Mouse (Mus musculus): ENCODE data around the gene Ltbp2. TPM values are rescaled to one million over a fixed set of nuclear protein-coding genes. Genes with fewer than 3 reads are reported as not detected.

The Ltbp2 gene
- polyA plus RNA-seq, 2 experiments: 5.2 to 12.3 TPM

DNA sequence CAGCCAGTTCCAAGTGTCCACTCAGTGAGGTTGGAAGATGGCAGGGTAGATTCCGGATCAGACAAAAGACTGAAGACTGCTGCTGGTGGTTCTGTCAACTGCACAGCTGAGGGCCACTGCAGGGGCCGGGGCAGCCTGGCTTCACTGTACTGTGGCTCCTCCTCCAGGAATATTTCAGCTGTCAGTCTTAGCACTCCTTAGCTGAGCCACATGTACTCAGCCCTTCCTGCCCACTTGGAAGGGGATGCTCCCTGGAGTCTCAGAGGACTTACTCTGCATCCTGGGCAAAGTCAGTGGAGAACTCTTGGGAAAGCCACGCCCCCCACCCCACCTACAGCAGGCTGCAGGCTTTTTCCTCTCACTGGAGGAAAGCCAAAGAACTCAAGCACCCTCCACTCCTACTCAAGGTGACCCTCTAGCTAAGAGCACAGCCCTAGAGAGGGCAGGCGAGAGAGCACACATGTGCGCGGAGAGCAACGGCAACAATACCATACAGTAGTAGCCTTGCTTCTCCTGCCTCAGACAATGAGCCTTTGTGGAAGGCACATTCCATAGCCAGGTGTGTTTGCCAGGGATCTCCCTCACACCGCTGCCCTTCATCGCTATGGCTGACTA is 71.0 kb downstream of the Ltbp2 start:
- DNase-seq (ENCODE audit: low spot score) (no peak), ATAC-seq (ENCODE audit: low FRiP score, low read depth) (0 out of 2 replicates have a peak, but pooled peaks have one; percentile 19)
- Histone ChIP-seq H3K9ac (ENCODE audit: low read depth, low read length, severe bottlenecking) (no peak overlapping the region), H3K4me2 (replicated peaks; ENCODE audit: low read depth, low read length, severe bottlenecking) (no peak overlapping the region), H3K36me3 (ENCODE audit: control insufficient read depth, insufficient read depth, low read length) (no peaks in the 10 kb centered on the region), H3K27ac (replicated peaks; ENCODE audit: low read depth, low read length) (no peak overlapping the region), H3K4me1 (ENCODE audit: control insufficient read depth, insufficient read depth, low read length) (peaks cover 9% of the 10 kb centered on the region; the same call in 1 of the 2 replicates), H3K4me3 (replicated peaks; ENCODE audit: low read length) (no peak overlapping the region), H3K27me3 (ENCODE audit: control insufficient read depth, insufficient read depth, low read length) (no peaks in the 10 kb centered on the region), H3K9me3 (ENCODE audit: control insufficient read depth, low read length) (no peaks in the 10 kb centered on the region)
- WGBS: 64% methylated on average over 9 of the region's 9 CpGs
- TF ChIP-seq POLR2A (IDR thresholded peaks at IDR 0.05; ENCODE audit: borderline replicate concordance, extremely low read depth, insufficient read depth, insufficient read length): no peak

- Histone ChIP-seq H3K4me2 (replicated peaks; ENCODE audit: low read depth, low read length, severe bottlenecking) (no peak overlapping the region), H3K4me3 (replicated peaks; ENCODE audit: low read length) (no peak overlapping the region), H3K9ac (ENCODE audit: low read depth, low read length, severe bottlenecking) (no peak overlapping the region), H3K9me3 (ENCODE audit: control insufficient read depth, low read length) (no peaks in the 10 kb centered on the region), H3K27me3 (ENCODE audit: control insufficient read depth, insufficient read depth, low read length) (no peaks in the 10 kb centered on the region), H3K36me3 (ENCODE audit: control insufficient read depth, insufficient read depth, low read length) (no peaks in the 10 kb centered on the region), H3K4me1 (ENCODE audit: control insufficient read depth, insufficient read depth, low read length) (peaks cover 9% of the 10 kb centered on the region; the same call in 1 of the 2 replicates), H3K27ac (replicated peaks; ENCODE audit: low read depth, low read length) (no peak overlapping the region)
- no peak for TF ChIP-seq POLR2A (IDR thresholded peaks at IDR 0.05; ENCODE audit: borderline replicate concordance, extremely low read depth, insufficient read depth, insufficient read length)
- DNase-seq (ENCODE audit: low spot score): no peak
- ATAC-seq (ENCODE audit: low FRiP score, low read depth): no peak
- WGBS: 80% methylated on average over 3 of the region's 3 CpGs
Observed at GRCm38 (mm10) chr12:84802625-84803024, 73.7 kb downstream of the Ltbp2 start.

- H3K27me3 ChIP-seq (ENCODE audit: control insufficient read depth, insufficient read depth, low read length): no peaks in the 10 kb centered on the region
- H3K9ac ChIP-seq (ENCODE audit: low read depth, low read length, severe bottlenecking): no peak overlapping the region
- H3K27ac ChIP-seq (replicated peaks; ENCODE audit: low read depth, low read length): no peak overlapping the region
- peaks cover 9% of the 10 kb centered on the region; the same call in 1 of the 2 replicates for H3K4me1 ChIP-seq (ENCODE audit: control insufficient read depth, insufficient read depth, low read length)
- no peak overlapping the region for H3K4me3 ChIP-seq (replicated peaks; ENCODE audit: low read length)
- no peak overlapping the region for H3K4me2 ChIP-seq (replicated peaks; ENCODE audit: low read depth, low read length, severe bottlenecking)
- no peak for DNase-seq (ENCODE audit: low spot score)
- no peaks in the 10 kb centered on the region for H3K36me3 ChIP-seq (ENCODE audit: control insufficient read depth, insufficient read depth, low read length)
- TF ChIP-seq POLR2A (IDR thresholded peaks at IDR 0.05; ENCODE audit: borderline replicate concordance, extremely low read depth, insufficient read depth, insufficient read length): no peak
- no peaks in the 10 kb centered on the region for H3K9me3 ChIP-seq (ENCODE audit: control insufficient read depth, low read length)
- no peak for ATAC-seq (ENCODE audit: low FRiP score, low read depth)
- 84% methylated on average over 13 of the region's 13 CpGs for WGBS
Observed at GRCm38 (mm10) chr12:84801532-84802110, 74.7 kb downstream of the Ltbp2 start.

- 60% methylated on average over 4 of the region's 4 CpGs for WGBS
- ATAC-seq (ENCODE audit: low FRiP score, low read depth) (no peak), DNase-seq (ENCODE audit: low spot score) (peak; percentile 46)
- Histone ChIP-seq H3K27ac (replicated peaks; ENCODE audit: low read depth, low read length) (no peak overlapping the region), H3K9me3 (ENCODE audit: control insufficient read depth, low read length) (no peaks in the 10 kb centered on the region), H3K4me3 (replicated peaks; ENCODE audit: low read length) (no peak overlapping the region), H3K4me1 (ENCODE audit: control insufficient read depth, insufficient read depth, low read length) (peaks cover 5% of the 10 kb centered on the region; the same call in 1 of the 2 replicates), H3K9ac (ENCODE audit: low read depth, low read length, severe bottlenecking) (no peak overlapping the region), H3K4me2 (replicated peaks; ENCODE audit: low read depth, low read length, severe bottlenecking) (no peak overlapping the region), H3K27me3 (ENCODE audit: control insufficient read depth, insufficient read depth, low read length) (no peaks in the 10 kb centered on the region), H3K36me3 (ENCODE audit: control insufficient read depth, insufficient read depth, low read length) (no peaks in the 10 kb centered on the region)
- no peak for TF ChIP-seq POLR2A (IDR thresholded peaks at IDR 0.05; ENCODE audit: borderline replicate concordance, extremely low read depth, insufficient read depth, insufficient read length)
Observed at GRCm38 (mm10) chr12:84800419-84800818, 75.9 kb downstream of the Ltbp2 start.

GRCm38 (mm10) chr12:84799086-84799485 is 77.2 kb downstream of the Ltbp2 start:
- H3K36me3 ChIP-seq (ENCODE audit: control insufficient read depth, insufficient read depth, low read length): no peaks in the 10 kb centered on the region
- ATAC-seq (ENCODE audit: low FRiP score, low read depth) (no peak), DNase-seq (ENCODE audit: low spot score) (no peak)
- H3K4me2 ChIP-seq (replicated peaks; ENCODE audit: low read depth, low read length, severe bottlenecking): no peak overlapping the region
- no peak overlapping the region for H3K9ac ChIP-seq (ENCODE audit: low read depth, low read length, severe bottlenecking)
- no peaks in the 10 kb centered on the region for H3K9me3 ChIP-seq (ENCODE audit: control insufficient read depth, low read length)
- H3K27ac ChIP-seq (replicated peaks; ENCODE audit: low read depth, low read length): no peak overlapping the region
- no peaks in the 10 kb centered on the region for H3K4me1 ChIP-seq (ENCODE audit: control insufficient read depth, insufficient read depth, low read length)
- no peak for TF ChIP-seq POLR2A (IDR thresholded peaks at IDR 0.05; ENCODE audit: borderline replicate concordance, extremely low read depth, insufficient read depth, insufficient read length)
- 92% methylated on average over 13 of the region's 13 CpGs for WGBS
- no peak overlapping the region for H3K4me3 ChIP-seq (replicated peaks; ENCODE audit: low read length)
- H3K27me3 ChIP-seq (ENCODE audit: control insufficient read depth, insufficient read depth, low read length): no peaks in the 10 kb centered on the region
